Mouse (Mus musculus) liver, embryonic 14.5 days (tissue): ENCODE results near the gene 3110040N11Rik.

ENCODE experiments used
- CTCF ChIP-seq: IDR thresholded peaks from 2 replicates; pipeline ENCODE4 v1.5.1; 2016; ENCODE audit warnings: antibody characterized with exemption, low read depth, control low read depth
- EP300 ChIP-seq: IDR thresholded peaks from 2 replicates; pipeline ENCODE4 v1.6.1; 2016; ENCODE audit warnings: antibody characterized with exemption, low read depth

DNA sequence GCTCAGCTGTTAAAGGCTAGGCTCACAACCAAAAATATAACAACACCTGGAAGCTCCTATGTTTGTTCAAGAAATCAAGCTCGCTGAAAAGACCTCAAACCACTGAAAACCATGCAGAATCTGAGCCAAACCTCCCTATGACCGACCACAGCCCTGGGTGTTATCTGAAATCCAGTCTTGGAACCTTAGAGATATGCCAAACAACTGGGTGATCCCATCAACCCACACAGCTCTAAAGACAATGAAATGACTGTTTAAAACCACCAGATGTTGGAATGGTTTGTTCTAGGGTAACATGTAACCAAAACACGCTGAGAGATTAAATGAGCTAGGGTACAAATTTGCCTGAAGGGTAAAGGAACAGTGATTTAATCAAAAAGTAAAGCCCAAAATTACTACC is 35.6 kb upstream of the 3110040N11Rik start:
- no peak for TF ChIP-seq CTCF
- no peak for TF ChIP-seq EP300
